Mouse (Mus musculus): Measurements from ENCODE around the gene Nrbp1. TPM values are rescaled to one million over a fixed set of nuclear protein-coding genes. Genes with fewer than 3 reads are reported as not detected.
A peak's percentile ranks its signal among the peaks of the same experiment; 100 is the strongest.

Gene Nrbp1
- polyA plus RNA-seq, 2 experiments: 30.8 to 39.4 TPM

DNA sequence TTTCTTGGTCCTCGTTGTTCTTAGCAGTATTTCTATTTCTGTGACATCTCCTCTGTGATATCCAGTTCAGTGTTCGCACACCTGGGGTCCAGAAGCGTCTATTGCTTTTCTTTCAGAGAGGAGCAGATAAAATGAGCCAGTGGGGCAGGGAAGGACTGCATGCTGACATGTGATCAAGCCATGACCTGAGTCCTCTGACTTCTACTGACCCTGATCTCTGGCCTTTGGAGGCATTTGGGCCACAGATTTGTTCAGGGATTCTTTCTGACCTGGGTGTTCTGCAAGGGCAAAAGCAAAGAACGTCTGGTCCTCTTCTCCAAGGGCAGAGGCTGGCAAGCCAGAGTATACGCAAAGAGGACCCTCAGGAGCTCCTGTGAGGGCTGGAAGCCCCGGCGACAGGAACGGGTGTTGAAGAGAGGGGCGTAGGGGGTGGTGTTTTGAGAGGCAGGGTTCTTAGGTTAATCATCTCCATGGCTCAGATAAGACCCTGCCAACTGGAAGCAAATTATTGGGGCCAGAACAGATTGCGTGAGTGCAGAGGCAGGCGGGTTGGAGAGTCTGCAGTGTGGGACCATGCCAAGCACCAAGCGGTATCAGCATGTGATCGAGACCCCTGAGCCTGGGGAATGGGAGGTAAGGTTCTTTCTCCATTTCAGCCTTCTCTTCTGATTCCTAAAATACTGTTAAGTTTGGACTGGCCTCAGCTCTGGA lies 56.5 kb downstream of the Nrbp1 start, which contains the start of gene Gckr:
Gckr (plus strand) TSS at position 397 of the 711 bp plus-strand sequence.
- Histone ChIP-seq H3K4me3 (ENCODE audit: insufficient read depth in 1 of 2, low read depth in 2 of 2, low read length in 2 of 2) (0 out of 4 replicates have a peak within 1 kb of the TSS, but pooled peaks of 1 of the 2 experiments have one; percentile 8), H3K4me2 (ENCODE audit: low read depth) (no peak within 1 kb of the TSS; the same call in 1 of the 2 replicates), H3K27ac (no peak within 1 kb of the TSS), H3K4me1 (replicated peaks; ENCODE audit: control insufficient read depth in 2 of 2, insufficient read depth in 2 of 2, low read length in 1 of 2) (peaks cover 0 to 1% of the 10 kb centered on the region in 2 experiments; a peak in 1 of 4 replicates), H3K36me3 (replicated peaks; ENCODE audit: control insufficient read depth, insufficient read depth, low read depth) (no peaks in the 10 kb centered on the region), H3K9ac (replicated peaks) (no peak within 1 kb of the TSS), H3K27me3 (ENCODE audit: control insufficient read depth, insufficient read depth, low read length) (peaks cover 32% of the 10 kb centered on the region), H3K9me3 (ENCODE audit: control insufficient read depth, low read length) (no peaks in the 10 kb centered on the region)
- WGBS (ENCODE audit: insufficient replicate concordance): 49% methylated on average over 13 of the region's 13 CpGs
- ATAC-seq (ENCODE audit: insufficient read depth) (peak; percentile 43; the same call in 1 of the 2 replicates), DNase-seq (ENCODE audit: low read depth in 3 of 3, low spot score in 3 of 3) (no peak)
- no peak for TF ChIP-seq EP300 (IDR thresholded peaks at IDR 0.05; ENCODE audit: low read depth)
- no peak for TF ChIP-seq CTCF (IDR thresholded peaks at IDR 0.05; ENCODE audit: low read depth)

DNA sequence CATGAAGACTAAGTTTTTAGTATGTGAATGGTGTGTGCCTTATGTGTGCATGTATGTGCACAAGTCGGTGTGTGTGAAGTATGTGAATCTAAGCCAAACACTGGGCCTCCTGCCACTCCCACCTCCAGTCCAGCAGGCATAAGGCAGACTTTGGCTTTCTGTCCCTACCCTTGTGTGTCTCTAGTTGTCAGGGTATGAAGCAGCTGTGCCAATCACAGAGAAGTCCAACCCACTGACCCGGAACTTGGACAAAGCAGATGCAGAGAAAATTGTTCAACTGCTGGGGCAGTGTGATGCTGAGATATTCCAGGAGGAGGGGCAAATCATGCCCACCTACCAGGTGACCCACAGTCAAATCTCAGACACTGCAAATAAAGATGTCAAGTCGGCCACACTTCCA lies 57.3 kb downstream of the Nrbp1 start:
- TF ChIP-seq CTCF (IDR thresholded peaks at IDR 0.05; ENCODE audit: low read depth) (no peak), EP300 (IDR thresholded peaks at IDR 0.05; ENCODE audit: low read depth) (no peak)
- Histone ChIP-seq H3K27me3 (ENCODE audit: control insufficient read depth, insufficient read depth, low read length) (peaks cover 32% of the 10 kb centered on the region), H3K4me3 (ENCODE audit: insufficient read depth in 1 of 2, low read depth in 2 of 2, low read length in 2 of 2) (no peak overlapping the region), H3K9me3 (ENCODE audit: control insufficient read depth, low read length) (no peaks in the 10 kb centered on the region), H3K36me3 (replicated peaks; ENCODE audit: control insufficient read depth, insufficient read depth, low read depth) (no peaks in the 10 kb centered on the region), H3K4me1 (replicated peaks; ENCODE audit: control insufficient read depth in 2 of 2, insufficient read depth in 2 of 2, low read length in 1 of 2) (peaks cover 0 to 1% of the 10 kb centered on the region in 2 experiments; a peak in 1 of 4 replicates), H3K4me2 (ENCODE audit: low read depth) (no peak overlapping the region), H3K27ac (no peak overlapping the region), H3K9ac (replicated peaks) (no peak overlapping the region)
- WGBS (ENCODE audit: insufficient replicate concordance): 46% methylated on average over 3 of the region's 3 CpGs
- DNase-seq (ENCODE audit: low read depth in 3 of 3, low spot score in 3 of 3) (no peak), ATAC-seq (ENCODE audit: insufficient read depth) (no peak)

DNA sequence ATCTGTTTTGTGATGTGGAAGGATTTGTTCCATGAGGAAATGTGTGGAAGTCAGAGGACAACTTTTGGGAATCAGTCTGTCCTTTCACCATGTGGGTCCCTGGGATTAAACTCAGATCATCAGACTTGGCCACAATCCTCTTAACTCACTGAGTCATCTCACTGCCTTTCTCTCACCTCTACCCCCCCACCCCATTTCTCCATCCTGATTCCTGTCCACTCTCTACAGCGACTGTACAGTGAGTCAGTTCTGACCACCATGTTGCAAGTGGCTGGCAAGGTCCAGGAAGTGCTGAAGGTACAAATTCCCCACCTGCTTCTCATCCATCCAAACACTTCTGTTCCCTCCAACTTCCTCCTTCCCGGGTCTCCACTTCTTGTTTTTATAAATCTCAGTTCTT lies 57.8 kb downstream of the Nrbp1 start:
- no peak overlapping the region for H3K4me3 ChIP-seq (ENCODE audit: insufficient read depth in 1 of 2, low read depth in 2 of 2, low read length in 2 of 2)
- H3K4me1 ChIP-seq (replicated peaks; ENCODE audit: control insufficient read depth in 2 of 2, insufficient read depth in 2 of 2, low read length in 1 of 2): peaks cover 0 to 1% of the 10 kb centered on the region in 2 experiments; a peak in 1 of 4 replicates
- no peak overlapping the region for H3K9ac ChIP-seq (replicated peaks)
- H3K4me2 ChIP-seq (ENCODE audit: low read depth): no peak overlapping the region
- H3K27me3 ChIP-seq (ENCODE audit: control insufficient read depth, insufficient read depth, low read length): peaks cover 32% of the 10 kb centered on the region
- H3K27ac ChIP-seq: no peak overlapping the region
- 16% methylated on average over 2 of the region's 2 CpGs for WGBS (ENCODE audit: insufficient replicate concordance)
- DNase-seq (ENCODE audit: low read depth in 3 of 3, low spot score in 3 of 3) (no peak), ATAC-seq (ENCODE audit: insufficient read depth) (no peak)
- no peaks in the 10 kb centered on the region for H3K36me3 ChIP-seq (replicated peaks; ENCODE audit: control insufficient read depth, insufficient read depth, low read depth)
- no peak for TF ChIP-seq EP300 (IDR thresholded peaks at IDR 0.05; ENCODE audit: low read depth)
- TF ChIP-seq CTCF (IDR thresholded peaks at IDR 0.05; ENCODE audit: low read depth): no peak
- H3K9me3 ChIP-seq (ENCODE audit: control insufficient read depth, low read length): no peaks in the 10 kb centered on the region

Other genes starting within 250 kb of the Nrbp1 start
- gene Atraid, start 192.6 kb upstream of the Nrbp1 start, polyA plus RNA-seq (2012; rRNA removed): 28.8 and 31.0 TPM in 2 replicates
- 50.4 and 53.2 TPM in 2 replicates for gene Atraid, start 192.6 kb upstream of the Nrbp1 start, polyA plus RNA-seq (2014; fragmentation: Nextera tagmentation; extraction: Ambion mirVana)
- gene Slc5a6, start 191.9 kb upstream of the Nrbp1 start, polyA plus RNA-seq (2012; rRNA removed): 4.2 and 5.2 TPM in 2 replicates
- gene Slc5a6, start 191.9 kb upstream of the Nrbp1 start, polyA plus RNA-seq (2014; fragmentation: Nextera tagmentation; extraction: Ambion mirVana): 2.2 and 2.3 TPM in 2 replicates
- gene Cad, start 186.1 kb upstream of the Nrbp1 start, polyA plus RNA-seq (2012; rRNA removed): 18.2 and 20.4 TPM in 2 replicates
- gene Cad, start 186.1 kb upstream of the Nrbp1 start, polyA plus RNA-seq (2014; fragmentation: Nextera tagmentation; extraction: Ambion mirVana): 14.0 and 15.8 TPM in 2 replicates
- not detected in 2 replicates for gene Dnajc5g, start 134.6 kb upstream of the Nrbp1 start, polyA plus RNA-seq (2012; rRNA removed)
- not detected in 2 replicates for gene Dnajc5g, start 134.6 kb upstream of the Nrbp1 start, polyA plus RNA-seq (2014; fragmentation: Nextera tagmentation; extraction: Ambion mirVana)
- gene Slc30a3, start 132.6 kb upstream of the Nrbp1 start, polyA plus RNA-seq (2012; rRNA removed): 0.26 and 0.40 TPM in 2 replicates
- gene Slc30a3, start 132.6 kb upstream of the Nrbp1 start, polyA plus RNA-seq (2014; fragmentation: Nextera tagmentation; extraction: Ambion mirVana): 0.14 and 0.41 TPM in 2 replicates
- gene Trim54, start 124.2 kb upstream of the Nrbp1 start, polyA plus RNA-seq (2012; rRNA removed): not detected in 2 replicates
- not detected in 2 replicates for gene Trim54, start 124.2 kb upstream of the Nrbp1 start, polyA plus RNA-seq (2014; fragmentation: Nextera tagmentation; extraction: Ambion mirVana)
- not detected in 2 replicates for gene Ucn, start 102.0 kb upstream of the Nrbp1 start, polyA plus RNA-seq (2012; rRNA removed)
- not detected in 2 replicates for gene Ucn, start 102.0 kb upstream of the Nrbp1 start, polyA plus RNA-seq (2014; fragmentation: Nextera tagmentation; extraction: Ambion mirVana)
- gene Mpv17, start 86.6 kb upstream of the Nrbp1 start, polyA plus RNA-seq (2012; rRNA removed): 16.9 and 18.9 TPM in 2 replicates
- gene Mpv17, start 86.6 kb upstream of the Nrbp1 start, polyA plus RNA-seq (2014; fragmentation: Nextera tagmentation; extraction: Ambion mirVana): 14.2 and 16.0 TPM in 2 replicates
- gene Gm29609, start 61.0 kb upstream of the Nrbp1 start, polyA plus RNA-seq (2012; rRNA removed): 0.90 and 0.92 TPM in 2 replicates
- 0.66 and 0.77 TPM in 2 replicates for gene Gm29609, start 61.0 kb upstream of the Nrbp1 start, polyA plus RNA-seq (2014; fragmentation: Nextera tagmentation; extraction: Ambion mirVana)
- gene Gtf3c2, start 60.7 kb upstream of the Nrbp1 start, polyA plus RNA-seq (2012; rRNA removed): 31.2 and 31.3 TPM in 2 replicates
- 22.8 and 25.3 TPM in 2 replicates for gene Gtf3c2, start 60.7 kb upstream of the Nrbp1 start, polyA plus RNA-seq (2014; fragmentation: Nextera tagmentation; extraction: Ambion mirVana)
- gene Snx17, start 47.6 kb upstream of the Nrbp1 start, polyA plus RNA-seq (2012; rRNA removed): 20.7 and 23.7 TPM in 2 replicates
- 36.4 and 37.6 TPM in 2 replicates for gene Snx17, start 47.6 kb upstream of the Nrbp1 start, polyA plus RNA-seq (2014; fragmentation: Nextera tagmentation; extraction: Ambion mirVana)
- 20.9 and 29.9 TPM in 2 replicates for gene Eif2b4, start 47.4 kb upstream of the Nrbp1 start, polyA plus RNA-seq (2012; rRNA removed)
- gene Eif2b4, start 47.4 kb upstream of the Nrbp1 start, polyA plus RNA-seq (2014; fragmentation: Nextera tagmentation; extraction: Ambion mirVana): 43.6 and 46.1 TPM in 2 replicates
- 8.5 and 8.8 TPM in 2 replicates for gene Zfp513, start 38.6 kb upstream of the Nrbp1 start, polyA plus RNA-seq (2012; rRNA removed)
- gene Zfp513, start 38.6 kb upstream of the Nrbp1 start, polyA plus RNA-seq (2014; fragmentation: Nextera tagmentation; extraction: Ambion mirVana): 0.80 and 1.2 TPM in 2 replicates
- gene Ppm1g, start 20.2 kb upstream of the Nrbp1 start, polyA plus RNA-seq (2012; rRNA removed): 76.0 and 115 TPM in 2 replicates
- 98.9 and 113 TPM in 2 replicates for gene Ppm1g, start 20.2 kb upstream of the Nrbp1 start, polyA plus RNA-seq (2014; fragmentation: Nextera tagmentation; extraction: Ambion mirVana)
- gene Gm9970, start 368 bp downstream of the Nrbp1 start, polyA plus RNA-seq (2012; rRNA removed): 0.07 TPM in 1 of 2 replicates, not detected in the other
- 0.19 TPM in 1 of 2 replicates, not detected in the other for gene Gm9970, start 368 bp downstream of the Nrbp1 start, polyA plus RNA-seq (2014; fragmentation: Nextera tagmentation; extraction: Ambion mirVana)
- gene Krtcap3, start 10.8 kb downstream of the Nrbp1 start, polyA plus RNA-seq (2012; rRNA removed): 5.3 and 6.8 TPM in 2 replicates
- 3.5 and 3.9 TPM in 2 replicates for gene Krtcap3, start 10.8 kb downstream of the Nrbp1 start, polyA plus RNA-seq (2014; fragmentation: Nextera tagmentation; extraction: Ambion mirVana)
- gene Ift172, start 50.3 kb downstream of the Nrbp1 start, polyA plus RNA-seq (2012; rRNA removed): 3.6 and 3.7 TPM in 2 replicates
- gene Ift172, start 50.3 kb downstream of the Nrbp1 start, polyA plus RNA-seq (2014; fragmentation: Nextera tagmentation; extraction: Ambion mirVana): 3.1 and 3.3 TPM in 2 replicates
- gene Fndc4, start 55.2 kb downstream of the Nrbp1 start, polyA plus RNA-seq (2012; rRNA removed): 4.7 and 5.6 TPM in 2 replicates
- 3.3 and 3.7 TPM in 2 replicates for gene Fndc4, start 55.2 kb downstream of the Nrbp1 start, polyA plus RNA-seq (2014; fragmentation: Nextera tagmentation; extraction: Ambion mirVana)
- gene Gckr, start 56.6 kb downstream of the Nrbp1 start, polyA plus RNA-seq (2012; rRNA removed): 16.3 and 16.4 TPM in 2 replicates
- 13.3 and 16.0 TPM in 2 replicates for gene Gckr, start 56.6 kb downstream of the Nrbp1 start, polyA plus RNA-seq (2014; fragmentation: Nextera tagmentation; extraction: Ambion mirVana)
- gene Zfp512, start 211.6 kb downstream of the Nrbp1 start, polyA plus RNA-seq (2012; rRNA removed): 5.8 and 8.2 TPM in 2 replicates
- gene Zfp512, start 211.6 kb downstream of the Nrbp1 start, polyA plus RNA-seq (2014; fragmentation: Nextera tagmentation; extraction: Ambion mirVana): 8.9 and 10.8 TPM in 2 replicates
- gene 4930548H24Rik, start 244.9 kb downstream of the Nrbp1 start, polyA plus RNA-seq (2012; rRNA removed): 0.02 TPM in 1 of 2 replicates, not detected in the other
- not detected in 2 replicates for gene 4930548H24Rik, start 244.9 kb downstream of the Nrbp1 start, polyA plus RNA-seq (2014; fragmentation: Nextera tagmentation; extraction: Ambion mirVana)